Mouse (Mus musculus): ENCODE measurements at regions not wholly inside any gene's neighbourhood (a gene's known extent, or its start where the extent isn't known, plus 50 kb on each side); places are given as distances from the start of the nearest gene placed in this dataset.

DNA sequence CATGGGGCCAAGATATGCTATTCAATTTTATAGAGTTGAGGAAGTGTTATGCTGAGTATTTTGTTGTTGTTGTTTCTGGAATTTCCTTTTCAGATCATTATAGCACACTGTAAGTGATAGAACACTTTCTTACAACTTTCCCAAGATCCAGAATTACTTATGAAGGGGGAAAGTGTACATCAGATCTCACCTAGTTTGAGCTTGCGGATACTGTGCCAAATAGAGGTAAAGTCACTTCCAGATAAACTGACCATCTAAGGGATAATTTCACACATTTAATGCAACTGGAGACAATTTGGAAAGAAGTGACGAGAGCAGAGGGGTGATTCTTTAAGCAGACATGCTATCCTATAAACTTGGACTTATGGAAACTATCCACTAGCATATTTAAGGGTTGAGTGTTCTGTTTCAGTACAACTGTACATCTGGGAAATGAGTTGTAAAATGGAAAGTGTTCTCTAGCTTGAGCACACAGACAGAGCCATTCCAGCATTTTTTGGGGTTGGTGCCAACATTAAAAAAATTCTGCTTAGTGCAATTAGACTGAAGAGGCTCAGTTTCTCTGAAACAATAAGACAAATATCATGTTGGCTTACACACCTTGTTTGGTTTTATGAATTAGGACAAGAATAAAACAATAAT, 307.0 kb downstream of the Trim52 start:
- Histone ChIP-seq H3K36me3 (ENCODE audit: control insufficient read depth, insufficient read depth) (no peaks in the 10 kb centered on the region), H3K4me3 (ENCODE audit: low read length) (no peak overlapping the region), H3K9me3 (replicated peaks; ENCODE audit: control insufficient read depth, low read length) (no peaks in the 10 kb centered on the region), H3K4me2 (ENCODE audit: low read depth, low read length) (no peak overlapping the region), H3K27me3 (ENCODE audit: control insufficient read depth, insufficient read depth, low read length) (no peaks in the 10 kb centered on the region), H3K9ac (ENCODE audit: low read length) (no peak overlapping the region), H3K27ac (ENCODE audit: low read length) (no peak overlapping the region), H3K4me1 (ENCODE audit: control insufficient read depth, insufficient read depth, low read length) (no peaks in the 10 kb centered on the region)
- WGBS = 76% methylated on average over 2 of the region's 2 CpGs
- no peak for ATAC-seq (replicated peaks; ENCODE audit: extremely low read depth, insufficient read depth, low FRiP score)

DNA sequence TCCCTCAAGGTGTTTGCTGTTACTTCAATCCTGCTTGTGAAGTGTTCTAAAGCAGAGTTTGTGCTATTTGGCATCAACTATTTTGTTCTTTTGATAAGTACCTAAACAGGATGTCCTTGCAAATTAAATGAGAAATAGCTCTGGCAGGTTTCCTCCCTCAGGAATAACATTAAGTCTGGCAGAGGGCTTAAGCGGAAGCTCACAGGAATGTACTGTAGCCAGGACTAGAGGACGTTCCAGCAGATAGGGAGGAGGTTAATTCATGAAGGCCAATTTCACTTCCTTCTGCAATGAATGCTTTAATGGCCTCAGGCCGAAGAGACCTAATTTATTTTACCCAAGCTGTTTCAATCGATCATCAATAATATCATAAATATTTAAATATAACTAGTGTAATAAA, 318.7 kb downstream of the Trim52 start:
- ATAC-seq (replicated peaks; ENCODE audit: extremely low read depth, insufficient read depth, low FRiP score) = no peak
- H3K4me3 ChIP-seq (ENCODE audit: low read length) = no peak overlapping the region
- H3K9me3 ChIP-seq (replicated peaks; ENCODE audit: control insufficient read depth, low read length) = no peaks in the 10 kb centered on the region
- WGBS = 47% methylated on average over 4 of the region's 4 CpGs
- no peak overlapping the region for H3K9ac ChIP-seq (ENCODE audit: low read length)
- H3K36me3 ChIP-seq (ENCODE audit: control insufficient read depth, insufficient read depth) = no peaks in the 10 kb centered on the region
- no peaks in the 10 kb centered on the region for H3K4me1 ChIP-seq (ENCODE audit: control insufficient read depth, insufficient read depth, low read length)
- H3K27ac ChIP-seq (ENCODE audit: low read length) = no peak overlapping the region
- H3K27me3 ChIP-seq (ENCODE audit: control insufficient read depth, insufficient read depth, low read length) = no peaks in the 10 kb centered on the region
- H3K4me2 ChIP-seq (ENCODE audit: low read depth, low read length) = no peak overlapping the region

DNA sequence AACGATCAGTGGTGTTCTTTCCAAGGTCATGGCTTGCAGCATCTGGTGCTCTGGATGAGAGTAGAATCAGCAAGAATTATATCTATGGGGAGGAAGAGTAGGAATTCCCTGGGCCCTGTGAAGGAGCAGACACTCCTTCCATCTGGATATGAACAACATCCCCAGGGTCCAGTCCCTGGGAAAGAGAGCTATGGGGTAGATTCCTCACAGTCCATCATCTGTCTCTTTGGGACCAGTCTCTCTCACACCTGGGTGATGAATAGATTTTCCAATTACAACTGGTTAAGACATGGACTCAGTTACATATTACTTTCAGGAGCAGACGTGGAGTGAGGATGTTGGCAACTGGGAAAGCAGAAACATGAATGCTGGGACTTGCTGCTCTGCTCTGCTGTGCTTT, 322.6 kb downstream of the Trim52 start:
- no peak for ATAC-seq (replicated peaks; ENCODE audit: extremely low read depth, insufficient read depth, low FRiP score)
- H3K4me3 ChIP-seq (ENCODE audit: low read length) = no peak overlapping the region
- 61% methylated on average over 2 of the region's 2 CpGs for WGBS
- H3K27ac ChIP-seq (ENCODE audit: low read length) = no peak overlapping the region
- no peaks in the 10 kb centered on the region for H3K27me3 ChIP-seq (ENCODE audit: control insufficient read depth, insufficient read depth, low read length)
- no peaks in the 10 kb centered on the region for H3K36me3 ChIP-seq (ENCODE audit: control insufficient read depth, insufficient read depth)
- no peaks in the 10 kb centered on the region for H3K4me1 ChIP-seq (ENCODE audit: control insufficient read depth, insufficient read depth, low read length)
- no peak overlapping the region for H3K9ac ChIP-seq (ENCODE audit: low read length)
- H3K9me3 ChIP-seq (replicated peaks; ENCODE audit: control insufficient read depth, low read length) = no peaks in the 10 kb centered on the region
- H3K4me2 ChIP-seq (ENCODE audit: low read depth, low read length) = no peak overlapping the region

DNA sequence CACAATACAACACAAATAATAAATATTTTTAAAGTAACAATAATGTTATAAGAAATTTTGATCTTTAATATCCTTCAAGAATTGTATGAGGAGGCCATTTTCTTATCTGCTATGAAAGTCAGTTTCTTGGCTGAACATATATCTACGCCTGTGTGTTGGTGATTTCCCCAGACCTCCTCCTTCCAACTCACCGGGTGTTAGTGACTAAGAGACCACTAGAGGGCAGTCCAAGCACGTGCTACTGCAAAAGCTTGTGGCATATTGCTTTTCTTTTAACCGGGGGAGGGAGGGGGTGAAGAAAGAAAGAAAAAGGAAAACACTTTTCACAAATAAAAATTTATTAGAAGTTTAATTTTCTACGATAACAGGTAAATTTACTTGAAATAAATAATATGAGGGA, 333.3 kb downstream of the Trim52 start:
- no peak overlapping the region for H3K27ac ChIP-seq (ENCODE audit: low read length)
- H3K36me3 ChIP-seq (ENCODE audit: control insufficient read depth, insufficient read depth) = no peaks in the 10 kb centered on the region
- H3K4me2 ChIP-seq (ENCODE audit: low read depth, low read length) = no peak overlapping the region
- no peak overlapping the region for H3K4me3 ChIP-seq (ENCODE audit: low read length)
- H3K9ac ChIP-seq (ENCODE audit: low read length) = no peak overlapping the region
- H3K9me3 ChIP-seq (replicated peaks; ENCODE audit: control insufficient read depth, low read length) = no peaks in the 10 kb centered on the region
- no peaks in the 10 kb centered on the region for H3K27me3 ChIP-seq (ENCODE audit: control insufficient read depth, insufficient read depth, low read length)
- no peaks in the 10 kb centered on the region for H3K4me1 ChIP-seq (ENCODE audit: control insufficient read depth, insufficient read depth, low read length)
- ATAC-seq (replicated peaks; ENCODE audit: extremely low read depth, insufficient read depth, low FRiP score) = no peak
- WGBS = 11% methylated on average over 5 of the region's 5 CpGs

- H3K9me3 ChIP-seq (replicated peaks; ENCODE audit: control insufficient read depth, low read length) = no peaks in the 10 kb centered on the region
- H3K36me3 ChIP-seq (ENCODE audit: control insufficient read depth, insufficient read depth) = no peaks in the 10 kb centered on the region
- no peak overlapping the region for H3K27ac ChIP-seq (ENCODE audit: low read length)
- H3K4me2 ChIP-seq (ENCODE audit: low read depth, low read length) = no peak overlapping the region
- ATAC-seq (replicated peaks; ENCODE audit: extremely low read depth, insufficient read depth, low FRiP score) = no peak
- WGBS = 81% methylated on average over 7 of the region's 7 CpGs
- H3K4me3 ChIP-seq (ENCODE audit: low read length) = no peak overlapping the region
- H3K9ac ChIP-seq (ENCODE audit: low read length) = no peak overlapping the region
- H3K27me3 ChIP-seq (ENCODE audit: control insufficient read depth, insufficient read depth, low read length) = no peaks in the 10 kb centered on the region
- H3K4me1 ChIP-seq (ENCODE audit: control insufficient read depth, insufficient read depth, low read length) = no peaks in the 10 kb centered on the region
Observed at GRCm38 (mm10) chr14:106489074-106489473, 383.1 kb downstream of the Trim52 start.

- no peaks in the 10 kb centered on the region for H3K9me3 ChIP-seq (replicated peaks; ENCODE audit: control insufficient read depth, low read length)
- no peak overlapping the region for H3K27ac ChIP-seq (ENCODE audit: low read length)
- H3K9ac ChIP-seq (ENCODE audit: low read length) = no peak overlapping the region
- no peak overlapping the region for H3K4me2 ChIP-seq (ENCODE audit: low read depth, low read length)
- ATAC-seq (replicated peaks; ENCODE audit: extremely low read depth, insufficient read depth, low FRiP score) = no peak
- H3K27me3 ChIP-seq (ENCODE audit: control insufficient read depth, insufficient read depth, low read length) = no peaks in the 10 kb centered on the region
- no peak overlapping the region for H3K4me3 ChIP-seq (ENCODE audit: low read length)
- 68% methylated on average over 4 of the region's 4 CpGs for WGBS
- no peaks in the 10 kb centered on the region for H3K36me3 ChIP-seq (ENCODE audit: control insufficient read depth, insufficient read depth)
- no peaks in the 10 kb centered on the region for H3K4me1 ChIP-seq (ENCODE audit: control insufficient read depth, insufficient read depth, low read length)
Observed at GRCm38 (mm10) chr14:106491389-106491788, 385.4 kb downstream of the Trim52 start.

- no peak overlapping the region for H3K4me3 ChIP-seq (ENCODE audit: low read length)
- H3K9ac ChIP-seq (ENCODE audit: low read length) = no peak overlapping the region
- H3K9me3 ChIP-seq (replicated peaks; ENCODE audit: control insufficient read depth, low read length) = no peaks in the 10 kb centered on the region
- 0 out of 2 replicates have a peak overlapping the region, but pooled peaks have one; percentile 23 for H3K4me2 ChIP-seq (ENCODE audit: low read depth, low read length)
- H3K27ac ChIP-seq (ENCODE audit: low read length) = no peak overlapping the region
- no peaks in the 10 kb centered on the region for H3K36me3 ChIP-seq (ENCODE audit: control insufficient read depth, insufficient read depth)
- WGBS = 39% methylated on average over 19 of the region's 19 CpGs
- H3K27me3 ChIP-seq (ENCODE audit: control insufficient read depth, insufficient read depth, low read length) = no peaks in the 10 kb centered on the region
- no peaks in the 10 kb centered on the region for H3K4me1 ChIP-seq (ENCODE audit: control insufficient read depth, insufficient read depth, low read length)
- ATAC-seq (replicated peaks; ENCODE audit: extremely low read depth, insufficient read depth, low FRiP score) = no peak
Observed at GRCm38 (mm10) chr14:106500344-106501135, 394.5 kb downstream of the Trim52 start.

- Histone ChIP-seq H3K9me3 (replicated peaks; ENCODE audit: control insufficient read depth, low read length) (no peaks in the 10 kb centered on the region), H3K36me3 (ENCODE audit: control insufficient read depth, insufficient read depth) (no peaks in the 10 kb centered on the region), H3K27me3 (ENCODE audit: control insufficient read depth, insufficient read depth, low read length) (no peaks in the 10 kb centered on the region), H3K4me2 (ENCODE audit: low read depth, low read length) (no peak overlapping the region), H3K4me1 (ENCODE audit: control insufficient read depth, insufficient read depth, low read length) (no peaks in the 10 kb centered on the region), H3K9ac (ENCODE audit: low read length) (no peak overlapping the region), H3K27ac (ENCODE audit: low read length) (no peak overlapping the region), H3K4me3 (ENCODE audit: low read length) (no peak overlapping the region)
- ATAC-seq (replicated peaks; ENCODE audit: extremely low read depth, insufficient read depth, low FRiP score) = no peak
- 61% methylated on average over 4 of the region's 4 CpGs for WGBS
Observed at GRCm38 (mm10) chr14:106506921-106507320, 400.9 kb downstream of the Trim52 start.

DNA sequence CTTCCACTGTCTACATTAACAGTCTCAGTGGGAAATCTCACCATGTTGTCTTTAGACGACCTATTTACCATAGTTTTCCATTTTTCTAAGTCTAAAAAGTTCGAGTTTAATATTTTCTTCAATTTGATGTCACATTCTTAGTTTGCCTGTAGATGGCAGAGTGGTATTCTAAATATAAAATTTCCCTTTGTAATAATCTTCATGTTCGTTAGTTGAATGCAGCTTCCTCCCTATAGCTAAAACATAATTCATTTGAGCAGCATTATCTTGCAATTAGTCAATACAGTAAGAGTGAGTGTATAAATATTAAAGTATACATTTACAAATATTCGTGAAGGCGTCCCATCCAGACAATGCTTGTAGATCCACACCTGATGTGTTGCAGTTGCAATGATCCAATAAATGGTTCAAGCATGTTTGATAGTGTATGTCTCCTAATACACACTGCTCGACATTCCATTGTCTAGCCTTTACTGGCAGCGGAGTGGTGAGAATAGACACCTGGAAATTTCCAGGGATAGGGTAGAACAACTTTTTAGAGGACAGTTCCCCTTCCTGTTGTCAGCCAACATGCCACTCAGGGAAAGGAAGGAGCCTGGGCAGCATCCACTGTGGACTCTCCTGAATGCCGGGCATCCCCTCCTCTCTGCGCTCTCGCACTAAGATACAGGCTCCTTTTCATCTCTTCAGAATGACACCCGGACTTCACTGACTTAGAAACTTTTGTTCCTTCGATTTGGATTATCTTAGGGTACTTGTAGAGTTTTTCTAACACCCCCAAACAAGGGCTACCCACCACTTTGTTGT, 412.8 kb downstream of the Trim52 start:
- no peaks in the 10 kb centered on the region for H3K36me3 ChIP-seq (ENCODE audit: control insufficient read depth, insufficient read depth)
- no peak overlapping the region for H3K27ac ChIP-seq (ENCODE audit: low read length)
- no peak overlapping the region for H3K4me3 ChIP-seq (ENCODE audit: low read length)
- H3K4me1 ChIP-seq (ENCODE audit: control insufficient read depth, insufficient read depth, low read length) = no peaks in the 10 kb centered on the region
- H3K9ac ChIP-seq (ENCODE audit: low read length) = no peak overlapping the region
- H3K27me3 ChIP-seq (ENCODE audit: control insufficient read depth, insufficient read depth, low read length) = no peaks in the 10 kb centered on the region
- H3K9me3 ChIP-seq (replicated peaks; ENCODE audit: control insufficient read depth, low read length) = no peaks in the 10 kb centered on the region
- ATAC-seq (replicated peaks; ENCODE audit: extremely low read depth, insufficient read depth, low FRiP score) = no peak
- 68% methylated on average over 12 of the region's 12 CpGs for WGBS
- no peak overlapping the region for H3K4me2 ChIP-seq (ENCODE audit: low read depth, low read length)
